Mouse (Mus musculus): ENCODE results near the gene H2-Ab1. TPM values are rescaled to one million over a fixed set of nuclear protein-coding genes. Genes with fewer than 3 reads are reported as not detected.
"Not testable (repeated sequence)": the region's sequence is repeated elsewhere in the genome, so short reads cannot be mapped to it uniquely, and the experiment has no call there.

The H2-Ab1 gene
- total RNA-seq, 4 experiments from 2014 or later, result 62.4 to 146 (median 115) TPM

- DNase-seq, result peak; percentile 52
Measured at GRCm38 (mm10) chr17:34309683-34310385, 52.3 kb downstream of the H2-Ab1 start.

GRCm38 (mm10) chr17:34310526-34310925 is 53.0 kb downstream of the H2-Ab1 start:
- DNase-seq, result not testable (repeated sequence)

- no peak for DNase-seq
Measured at GRCm38 (mm10) chr17:34312185-34312584, 54.7 kb downstream of the H2-Ab1 start.

GRCm38 (mm10) chr17:34313393-34313792 is 55.9 kb downstream of the H2-Ab1 start:
- DNase-seq, result peak; percentile 47

- no peak for DNase-seq
Measured at GRCm38 (mm10) chr17:34314286-34314685, 56.8 kb downstream of the H2-Ab1 start.

GRCm38 (mm10) chr17:34315512-34315911 is 58.0 kb downstream of the H2-Ab1 start:
- no peak for DNase-seq

- no peak for DNase-seq
Measured at GRCm38 (mm10) chr17:34316697-34317096, 59.2 kb downstream of the H2-Ab1 start.

- no peak for DNase-seq
Measured at GRCm38 (mm10) chr17:34317275-34317674, 59.8 kb downstream of the H2-Ab1 start.

Other genes with a start within 250 kb of the H2-Ab1 start
- 10 to 100 TPM; 42.7 to 84.4 (median 60.7) TPM for gene Ring1, start 233.0 kb upstream of the H2-Ab1 start, total RNA-seq (2022)
- 100 to 1,000 TPM; 249 to 289 (median 271) TPM for gene H2-Ke6, start 229.6 kb upstream of the H2-Ab1 start, total RNA-seq (2022)
- gene Slc39a7, start 226.0 kb upstream of the H2-Ab1 start, total RNA-seq (2022), result 100 to 1,000 TPM; 176 to 248 (median 200) TPM
- gene Rxrb, start 225.9 kb upstream of the H2-Ab1 start, total RNA-seq (2022), result 10 to 100 TPM; 54.8 to 70.9 (median 62.7) TPM
- 1 to 10 TPM in 3 of 4 experiments, under 1 TPM in 1; 0.55 to 1.7 (median 1.4) TPM for gene Col11a2, start 218.3 kb upstream of the H2-Ab1 start, total RNA-seq (2022)
- 1 to 10 TPM in 1 of 4 experiments, under 1 TPM in 3; 0.24 to 1.1 (median 0.64) TPM for gene H2-Oa, start 165.3 kb upstream of the H2-Ab1 start, total RNA-seq (2022)
- 10 to 100 TPM; 12.2 to 24.6 (median 21.1) TPM for gene H2-DMa, start 138.1 kb upstream of the H2-Ab1 start, total RNA-seq (2022)
- gene Brd2, start 135.1 kb upstream of the H2-Ab1 start, total RNA-seq (2022), result 100 to 1,000 TPM; 185 to 240 (median 215) TPM
- gene H2-DMb2, start 114.4 kb upstream of the H2-Ab1 start, total RNA-seq (2022), result 1 to 10 TPM; 2.0 to 4.5 (median 4.0) TPM
- 10 to 100 TPM in 2 of 4 experiments, 1 to 10 TPM in 2; 5.2 to 11.5 (median 10.5) TPM for gene H2-DMb1, start 104.6 kb upstream of the H2-Ab1 start, total RNA-seq (2022)
- 10 to 100 TPM; 19.5 to 22.2 (median 21.3) TPM for gene Tap1, start 70.1 kb upstream of the H2-Ab1 start, total RNA-seq (2022)
- gene Psmb9, start 69.9 kb upstream of the H2-Ab1 start, total RNA-seq (2022), result 10 to 100 TPM; 16.7 to 30.6 (median 25.5) TPM
- gene Psmb8, start 60.0 kb upstream of the H2-Ab1 start, total RNA-seq (2022), result 10 to 100 TPM; 30.4 to 41.2 (median 36.4) TPM
- gene Tap2, start 54.2 kb upstream of the H2-Ab1 start, total RNA-seq (2022), result 10 to 100 TPM; 53.9 to 71.1 (median 67.2) TPM
- gene H2-Ob, start 18.8 kb upstream of the H2-Ab1 start, total RNA-seq (2022), result 1 to 10 TPM; 1.3 to 1.8 (median 1.5) TPM
- gene H2-Aa, start 30.1 kb downstream of the H2-Ab1 start, total RNA-seq (2022), result 100 to 1,000 TPM in 3 of 4 experiments, 10 to 100 TPM in 1; 77.6 to 181 (median 140) TPM
- 100 to 1,000 TPM in 3 of 4 experiments, 10 to 100 TPM in 1; 83.6 to 191 (median 159) TPM for gene H2-Eb1, start 48.2 kb downstream of the H2-Ab1 start, total RNA-seq (2022)
- gene H2-Eb2, start 68.0 kb downstream of the H2-Ab1 start, total RNA-seq (2022), result not detected
- under 1 TPM; 0.40 to 0.90 (median 0.57) TPM for gene Btnl2, start 97.1 kb downstream of the H2-Ab1 start, total RNA-seq (2022)
- not detected for gene Btnl1, start 119.4 kb downstream of the H2-Ab1 start, total RNA-seq (2022)
- gene BC051142, start 141.1 kb downstream of the H2-Ab1 start, total RNA-seq (2022), result 1 to 10 TPM; 1.7 to 8.6 (median 5.6) TPM
- not detected for gene Btnl4, start 219.6 kb downstream of the H2-Ab1 start, total RNA-seq (2022)

All from adrenal gland, adult 8-10 months (tissue).